Mouse (Mus musculus) spleen, adult 2 months (tissue): ENCODE measurements around the gene H2-T3. TPM values are rescaled to one million over a fixed set of nuclear protein-coding genes. Genes with fewer than 3 reads are reported as not detected.

Source experiments
- DNase-seq, 2 experiments: peaks; one replicate each; pipeline versions ENCODE4 v3.0.0 to v3.0.0-alpha.2; 2012 to 2021; ENCODE audit warnings: low spot score in 2 of 2, low read depth in 1 of 2
- H3K27ac ChIP-seq: fragments of 200-500 bp; 2 replicates; pipeline ENCODE4 v1.5.1; 2012; ENCODE audit warnings: low read length, inconsistent platforms; ENCODE audit not compliant: insufficient read depth
- H3K27me3 ChIP-seq: fragments of 200-500 bp; 2 replicates; pipeline ENCODE4 v1.6.1; 2012; ENCODE audit warnings: mild to moderate bottlenecking, moderate library complexity, low read length, inconsistent platforms; ENCODE audit not compliant: control insufficient read depth, insufficient read depth
- H3K36me3 ChIP-seq: fragments of 200-500 bp; 2 replicates; pipeline ENCODE4 v1.6.1; 2012; ENCODE audit warnings: mild to moderate bottlenecking, low read length, inconsistent platforms; ENCODE audit not compliant: control insufficient read depth, insufficient read depth
- H3K4me1 ChIP-seq: fragments of 200-500 bp; 2 replicates; pipeline ENCODE4 v1.6.1; 2011; ENCODE audit warnings: inconsistent platforms; ENCODE audit not compliant: control insufficient read depth, insufficient read depth, insufficient read length
- H3K4me3 ChIP-seq: fragments of 200-500 bp; 2 replicates; pipeline ENCODE4 v1.5.1; 2011; ENCODE audit warnings: mild to moderate bottlenecking, inconsistent platforms; ENCODE audit not compliant: insufficient read depth, insufficient read length; ENCODE audit errors: extremely low read depth
- CTCF ChIP-seq: fragments of 200-500 bp; IDR thresholded peaks from 2 replicates; pipeline ENCODE4 v1.5.1; 2011; ENCODE audit warnings: mild to moderate bottlenecking, inconsistent platforms; ENCODE audit not compliant: insufficient read depth, insufficient read length, insufficient replicate concordance; ENCODE audit errors: extremely low read depth
- POLR2A ChIP-seq: fragments of 200-500 bp; IDR thresholded peaks from 2 replicates; pipeline ENCODE4 v1.6.1; 2011; ENCODE audit warnings: low read depth, low read length, inconsistent platforms
- WGBS: fragments of 180-500 bp; shearing (Covaris S2); methylation state at CpG from one replicate; pipeline ENCODE4 v1.1.7; 2018; 5-methylcytosine and 5-hydroxymethylcytosine counted together
- polyA plus RNA-seq: library from polyadenylated mRNA; depleted of rRNA; stranded (reverse); fragments of >200 nt; gene quantifications from 2 replicates; pipeline ENCODE4 v1.2.3, GENCODE M21; 2012

The H2-T3 gene
- polyA plus RNA-seq, 1 experiment, result not detected

DNA sequence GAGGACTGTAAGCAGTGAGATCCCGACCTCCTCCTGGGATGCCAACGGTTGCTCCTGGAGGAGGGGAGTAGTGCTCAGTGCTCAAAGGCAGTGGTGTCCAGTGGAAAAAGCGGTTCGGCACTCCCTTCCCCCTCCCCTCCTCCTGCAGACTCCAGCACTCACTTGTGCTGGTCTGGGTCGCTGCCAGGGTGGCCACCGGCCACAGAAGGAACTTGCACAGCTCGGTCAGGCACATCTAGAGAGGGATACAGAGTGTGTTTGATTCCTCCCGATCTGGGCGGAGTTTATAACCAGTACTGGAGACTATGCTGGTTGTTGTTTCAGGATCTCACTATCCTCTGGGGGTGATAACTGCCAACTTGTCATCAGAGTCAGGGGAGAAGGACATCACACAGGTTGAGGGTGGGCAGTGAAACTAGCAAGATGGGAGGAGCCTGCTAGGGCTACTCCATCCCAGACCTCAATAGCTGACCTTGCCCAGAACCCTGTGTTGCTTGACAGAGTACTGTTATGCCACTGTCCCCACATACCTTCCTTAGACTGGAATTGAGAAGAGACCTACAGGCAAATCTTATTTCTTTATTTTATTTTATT, 35.2 kb upstream of the H2-T3 start:
- Histone ChIP-seq H3K36me3 (no peaks in the 10 kb centered on the region), H3K4me1 (no peaks in the 10 kb centered on the region; the same call in 1 of the 2 replicates), H3K27ac (no peak overlapping the region), H3K4me3 (no peak overlapping the region), H3K27me3 (peaks cover 2% of the 10 kb centered on the region)
- DNase-seq, result no peak
- no peak for TF ChIP-seq POLR2A
- TF ChIP-seq CTCF, result no peak
- 11% methylated on average over 9 of the region's 9 CpGs for WGBS

DNA sequence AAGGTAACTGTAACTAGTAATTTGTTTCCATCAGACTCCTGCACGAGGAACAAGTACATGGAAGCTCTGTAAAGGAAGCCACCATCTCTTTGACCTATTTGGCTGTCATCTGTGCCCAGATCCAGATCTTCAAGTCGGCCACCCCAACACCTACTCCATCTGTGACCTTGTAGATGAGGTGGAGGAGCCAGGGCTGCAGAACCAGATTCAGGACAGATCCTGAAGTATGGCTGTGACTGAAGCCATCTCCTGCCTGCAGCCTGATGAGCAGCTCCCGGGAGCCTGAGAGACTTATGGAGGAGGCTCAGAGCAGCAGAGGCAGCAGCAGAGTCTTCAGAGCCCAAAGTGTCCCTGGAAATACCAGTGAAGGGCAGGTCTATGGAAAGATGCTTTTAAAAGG, 34.4 kb upstream of the H2-T3 start:
- no peaks in the 10 kb centered on the region for H3K36me3 ChIP-seq
- no peak overlapping the region for H3K27ac ChIP-seq
- no peak overlapping the region for H3K4me3 ChIP-seq
- H3K27me3 ChIP-seq, result no peaks in the 10 kb centered on the region
- no peaks in the 10 kb centered on the region; the same call in 1 of the 2 replicates for H3K4me1 ChIP-seq
- no peak for DNase-seq
- no peak for TF ChIP-seq CTCF
- TF ChIP-seq POLR2A, result no peak
- 36% methylated on average over 3 of the region's 3 CpGs for WGBS

DNA sequence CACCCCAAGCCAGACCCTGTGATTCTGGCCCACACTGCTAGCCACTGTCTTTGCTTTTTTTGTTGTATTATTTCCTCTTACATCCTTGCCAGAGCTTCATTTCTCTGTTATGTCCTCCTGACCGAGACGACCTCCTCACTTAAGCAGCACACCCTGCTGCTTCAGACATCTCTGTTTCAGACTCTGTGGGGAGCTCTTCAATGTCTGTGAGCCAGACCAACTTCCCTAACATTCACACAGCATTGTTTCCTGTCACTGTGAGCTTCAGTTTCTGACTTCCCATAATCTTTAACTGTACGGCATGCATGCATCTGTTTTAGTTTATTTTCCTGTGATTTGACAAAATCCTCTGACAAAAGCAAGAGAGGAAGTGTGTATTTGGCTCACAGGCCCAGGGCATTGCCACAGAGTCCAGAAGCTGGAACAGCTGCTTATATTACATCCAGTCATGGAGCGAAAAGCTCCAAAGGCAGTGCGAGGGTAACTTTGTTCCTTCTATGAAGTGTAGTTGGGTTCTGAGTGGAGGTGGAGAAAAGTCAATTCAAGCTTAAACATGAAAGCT, 28.6 kb upstream of the H2-T3 start:
- Histone ChIP-seq H3K4me1 (peaks cover 4% of the 10 kb centered on the region; the same call in 1 of the 2 replicates), H3K36me3 (no peaks in the 10 kb centered on the region), H3K27ac (no peak overlapping the region), H3K27me3 (peaks cover 12% of the 10 kb centered on the region), H3K4me3 (no peak overlapping the region)
- WGBS, result 38% methylated on average over 5 of the region's 5 CpGs
- no peak for TF ChIP-seq POLR2A
- no peak for TF ChIP-seq CTCF
- DNase-seq, result no peak

DNA sequence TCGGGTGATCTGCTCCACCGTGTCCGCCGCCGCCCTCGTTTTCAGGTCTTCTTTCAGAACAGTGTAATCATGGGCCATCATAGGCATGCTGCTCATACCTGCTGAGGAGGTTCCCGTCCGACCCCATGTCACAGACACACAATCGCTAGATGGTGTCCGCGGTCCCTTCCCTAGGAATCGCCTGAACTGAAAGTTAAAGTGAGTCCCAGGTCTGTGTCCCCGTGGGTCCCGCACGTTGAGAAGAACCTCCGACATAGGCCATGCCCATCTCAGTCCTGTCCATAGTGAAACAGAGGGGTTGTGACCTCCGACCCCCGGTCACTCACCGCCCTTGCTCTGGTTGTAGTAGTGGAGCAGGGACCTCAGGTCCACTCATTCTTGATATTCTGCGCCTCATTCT, 25.5 kb upstream of the H2-T3 start:
- no peaks in the 10 kb centered on the region for H3K36me3 ChIP-seq
- no peak overlapping the region for H3K4me3 ChIP-seq
- no peak for DNase-seq
- H3K4me1 ChIP-seq, result peaks cover 4% of the 10 kb centered on the region; the same call in 1 of the 2 replicates
- H3K27ac ChIP-seq, result no peak overlapping the region
- WGBS, result 10% methylated on average over 20 of the region's 20 CpGs
- peaks cover 12% of the 10 kb centered on the region for H3K27me3 ChIP-seq
- TF ChIP-seq POLR2A (no peak), CTCF (no peak)

DNA sequence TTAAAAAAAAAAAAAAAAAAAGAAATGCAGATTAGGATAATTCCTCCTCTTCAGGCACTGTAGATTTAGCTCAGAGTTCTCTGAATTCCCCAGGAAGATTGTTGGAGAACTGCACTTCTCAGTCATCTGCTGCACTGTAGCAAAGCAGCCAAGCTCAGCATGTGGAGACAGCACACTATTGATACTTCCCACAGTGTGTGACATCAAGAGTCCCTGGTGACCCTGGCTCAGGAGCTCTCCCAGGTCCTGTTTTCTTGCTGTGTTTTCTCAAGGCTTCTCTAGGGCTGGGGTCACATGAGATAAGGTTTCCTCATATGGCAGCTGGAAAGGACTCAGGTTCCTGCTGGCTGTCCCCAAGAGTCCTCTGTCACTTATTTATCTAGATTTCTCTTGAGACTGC, 16.8 kb upstream of the H2-T3 start:
- TF ChIP-seq CTCF (no peak), POLR2A (no peak)
- Histone ChIP-seq H3K36me3 (no peaks in the 10 kb centered on the region), H3K4me3 (no peak overlapping the region), H3K4me1 (peaks cover 4% of the 10 kb centered on the region; the same call in 1 of the 2 replicates), H3K27me3 (peaks cover 4% of the 10 kb centered on the region; the same call in 1 of the 2 replicates), H3K27ac (no peak overlapping the region)
- no peak for DNase-seq

DNA sequence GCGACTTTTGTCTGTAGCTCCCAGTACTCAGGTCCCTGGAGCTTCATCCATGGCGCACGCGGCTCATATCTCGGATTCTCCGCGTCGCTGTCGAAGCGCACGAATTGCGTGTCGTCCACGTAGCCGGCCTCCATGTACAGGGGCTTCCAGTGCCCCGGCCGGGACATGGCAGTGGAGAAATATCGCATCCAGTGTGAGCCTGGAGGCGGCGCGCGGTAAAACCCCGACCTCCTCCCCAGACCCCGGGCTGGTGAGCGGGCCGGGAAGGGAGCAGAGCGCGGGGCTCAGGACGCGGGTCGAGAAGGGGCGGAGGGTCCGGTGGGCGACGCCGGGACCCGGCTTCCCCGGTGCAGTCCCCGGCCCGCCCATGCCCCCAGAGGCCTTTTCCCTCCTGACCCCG, 15.8 kb upstream of the H2-T3 start:
- TF ChIP-seq POLR2A, result no peak
- no peak for TF ChIP-seq CTCF
- 2% methylated on average over 37 of the region's 41 CpGs for WGBS
- no peak overlapping the region for H3K27ac ChIP-seq
- peaks cover 4% of the 10 kb centered on the region; the same call in 1 of the 2 replicates for H3K4me1 ChIP-seq
- DNase-seq, result no peak
- peaks cover 4% of the 10 kb centered on the region; the same call in 1 of the 2 replicates for H3K27me3 ChIP-seq
- peak overlapping the region; percentile 71 for H3K4me3 ChIP-seq
- H3K36me3 ChIP-seq, result no peaks in the 10 kb centered on the region

DNA sequence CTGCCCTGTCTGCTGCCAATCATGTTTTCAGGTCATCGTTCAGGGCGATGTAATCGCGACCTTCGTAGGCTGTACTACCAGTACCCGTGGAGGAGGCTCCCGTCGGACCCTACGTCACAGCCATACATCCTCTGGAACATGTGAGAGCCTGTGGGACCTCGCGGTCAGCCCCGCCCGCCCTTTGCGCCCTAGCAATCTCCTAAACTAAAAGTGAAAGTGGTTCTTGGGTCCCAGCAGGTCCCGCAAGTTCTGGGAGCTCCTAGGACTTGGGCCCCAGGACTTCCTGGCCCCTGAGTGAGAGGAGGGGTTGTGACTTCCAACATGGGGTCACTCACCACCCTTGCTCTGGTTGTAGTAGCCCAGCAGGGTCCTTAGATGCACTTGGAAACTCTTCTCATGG, 15.4 kb upstream of the H2-T3 start:
- DNase-seq, result peak; percentile 47 to 52
- peaks cover 4% of the 10 kb centered on the region; the same call in 1 of the 2 replicates for H3K4me1 ChIP-seq
- H3K27ac ChIP-seq, result no peak overlapping the region
- H3K27me3 ChIP-seq, result peaks cover 4% of the 10 kb centered on the region; the same call in 1 of the 2 replicates
- H3K4me3 ChIP-seq, result peak overlapping the region; percentile 71
- no peaks in the 10 kb centered on the region for H3K36me3 ChIP-seq
- TF ChIP-seq POLR2A, result no peak
- no peak for TF ChIP-seq CTCF
- WGBS, result under 1% methylated on average over 15 of the region's 15 CpGs
